Mouse (Mus musculus) liver, postnatal 0 days (tissue): ENCODE results near the gene Pkn3.

Source experiments
- CTCF ChIP-seq: sonication (generic); IDR thresholded peaks from 2 replicates; pipeline ENCODE4 v1.5.1; 2016; ENCODE audit warnings: antibody characterized with exemption, low read depth
- EP300 ChIP-seq: IDR thresholded peaks from 2 replicates; pipeline ENCODE4 v1.6.1; 2016; ENCODE audit warnings: antibody characterized with exemption, low read depth, mild to moderate bottlenecking

GRCm38 (mm10) chr2:30044550-30044949 lies 32.9 kb upstream of the Pkn3 start:
- no peak for TF ChIP-seq CTCF
- no peak for TF ChIP-seq EP300
